Mouse (Mus musculus) activated CD4-positive, CD25-positive, alpha-beta regulatory T cell, adult 4 months (primary cell): Measurements from ENCODE around the gene Ciart. TPM values are rescaled to one million over a fixed set of nuclear protein-coding genes. Genes with fewer than 3 reads are reported as not detected.
"Not testable (repeated sequence)": the region's sequence is repeated elsewhere in the genome, so short reads cannot be mapped to it uniquely, and the experiment has no call there.

Experiments used
- ATAC-seq: one replicate; pipeline ENCODE4 v1.8.0; 2017
- polyA plus RNA-seq, 2 experiments: library from polyadenylated mRNA; unstranded; fragments of 100-300 nt; shearing (Covaris generic); gene quantifications; one replicate each; pipeline ENCODE4 v1.2.1; 2017

Ciart gene
- polyA plus RNA-seq, result 1 to 10 TPM; 4.4 to 7.0 TPM

DNA sequence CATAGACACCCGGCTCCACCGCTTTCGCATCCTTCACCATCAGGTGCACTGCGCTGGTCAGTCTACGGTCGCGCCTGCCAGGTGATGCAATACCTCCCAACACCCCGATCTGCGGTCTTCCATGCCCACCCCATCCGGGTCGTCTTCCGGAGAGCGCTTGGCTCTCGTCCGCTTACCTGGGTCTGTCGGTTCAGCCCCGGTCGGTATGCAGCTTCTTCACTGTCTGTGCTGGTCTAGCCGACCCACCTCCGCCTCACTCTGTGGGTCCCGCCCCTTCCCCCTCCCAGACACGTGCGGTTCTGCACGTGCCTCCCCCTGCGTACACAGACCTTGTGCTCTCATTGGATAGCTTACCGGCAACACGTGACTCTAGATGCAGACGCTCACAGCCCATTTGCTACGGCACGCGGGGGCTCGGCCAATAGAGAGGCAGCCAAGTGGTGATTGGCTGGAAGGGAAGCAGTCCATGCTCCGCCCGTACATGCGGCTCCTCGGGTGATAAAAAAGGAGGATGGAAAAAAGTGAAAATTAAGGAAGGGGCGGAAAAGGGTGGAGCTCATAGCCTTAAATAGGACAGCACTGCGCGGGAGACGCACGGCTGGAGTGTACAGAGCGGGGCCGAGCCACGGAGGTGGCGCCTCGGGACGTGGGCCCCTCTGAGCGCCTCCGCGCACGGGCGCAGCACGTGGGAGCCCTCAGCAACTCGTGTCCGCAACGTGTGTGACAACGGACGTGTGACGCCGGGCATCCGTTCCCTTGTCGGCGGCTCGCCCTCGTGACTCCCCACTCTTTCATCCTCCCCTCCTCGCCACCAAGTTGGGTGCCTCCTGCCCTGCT is at the start of gene Ciart:
Gene Ciart (minus strand): TSS at position 273 of the 837 bp plus-strand sequence.
- peak; percentile 83 for ATAC-seq

DNA sequence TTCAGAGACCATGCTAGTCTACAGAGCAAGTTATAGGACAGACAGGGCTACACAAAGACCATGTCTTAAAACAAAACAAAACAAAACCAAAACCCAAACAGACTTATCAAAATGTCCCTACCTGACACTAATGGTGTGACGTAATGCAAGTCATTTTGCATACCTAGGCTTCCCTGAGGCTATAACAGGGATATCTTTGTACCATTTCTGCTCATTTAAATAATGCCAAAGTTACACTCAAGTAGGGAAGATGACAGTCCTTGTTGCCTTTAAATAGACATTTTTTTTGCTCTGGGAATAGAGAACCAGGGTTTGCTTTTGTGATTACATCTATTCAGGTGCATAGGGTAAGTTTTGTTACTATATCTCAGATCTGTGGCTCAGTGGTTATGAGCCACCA is 49.4 kb upstream of the Ciart start:
- ATAC-seq, result no peak

- ATAC-seq, result no peak
These were observed 48.4 kb upstream of the Ciart start for GRCm38 (mm10) chr3:95930471-95930789.

DNA sequence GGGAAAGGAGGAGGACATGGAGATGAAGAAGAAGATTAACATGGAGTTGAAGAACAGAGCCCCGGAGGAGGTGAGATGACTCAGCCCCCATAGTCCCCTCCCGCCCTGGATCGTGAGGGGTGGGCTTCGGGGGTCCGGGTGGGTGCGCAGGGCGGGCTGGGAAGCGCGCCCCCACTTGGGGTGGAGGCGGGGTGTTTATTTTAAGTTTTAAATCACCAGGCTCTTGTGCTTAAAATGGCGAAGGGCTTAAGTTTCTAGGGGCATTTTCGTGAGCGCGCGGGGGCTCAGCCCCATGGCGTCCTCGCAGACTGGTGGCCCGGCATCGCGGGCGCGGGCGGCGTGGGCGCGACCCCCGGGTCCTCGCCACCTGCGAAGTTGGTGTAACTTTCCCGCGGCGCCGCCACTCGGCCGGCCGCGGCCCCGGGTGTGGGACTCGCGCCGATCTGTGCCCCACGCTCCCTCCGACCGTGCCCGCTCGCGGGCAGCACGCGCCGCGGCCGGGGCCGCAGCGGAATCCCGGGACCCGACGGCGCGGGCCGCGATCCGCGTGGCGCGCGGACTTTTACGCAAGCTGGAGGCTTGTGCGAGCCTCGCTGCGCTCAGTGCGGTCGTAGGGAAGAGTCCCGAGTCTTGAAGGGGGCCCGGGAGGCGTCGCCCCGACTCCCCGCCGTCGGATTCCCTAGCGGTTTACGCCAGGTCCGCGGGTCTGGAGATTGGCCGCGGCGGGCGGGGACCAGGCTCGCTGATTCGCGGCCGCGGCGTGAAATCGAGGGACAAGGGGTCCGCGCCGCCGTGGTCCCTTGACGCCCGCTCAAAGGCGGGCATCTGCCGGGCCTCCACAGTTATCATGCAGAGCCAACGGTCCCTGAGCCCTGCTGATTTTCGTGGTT is 47.8 kb upstream of the Ciart start:
- no peak for ATAC-seq

DNA sequence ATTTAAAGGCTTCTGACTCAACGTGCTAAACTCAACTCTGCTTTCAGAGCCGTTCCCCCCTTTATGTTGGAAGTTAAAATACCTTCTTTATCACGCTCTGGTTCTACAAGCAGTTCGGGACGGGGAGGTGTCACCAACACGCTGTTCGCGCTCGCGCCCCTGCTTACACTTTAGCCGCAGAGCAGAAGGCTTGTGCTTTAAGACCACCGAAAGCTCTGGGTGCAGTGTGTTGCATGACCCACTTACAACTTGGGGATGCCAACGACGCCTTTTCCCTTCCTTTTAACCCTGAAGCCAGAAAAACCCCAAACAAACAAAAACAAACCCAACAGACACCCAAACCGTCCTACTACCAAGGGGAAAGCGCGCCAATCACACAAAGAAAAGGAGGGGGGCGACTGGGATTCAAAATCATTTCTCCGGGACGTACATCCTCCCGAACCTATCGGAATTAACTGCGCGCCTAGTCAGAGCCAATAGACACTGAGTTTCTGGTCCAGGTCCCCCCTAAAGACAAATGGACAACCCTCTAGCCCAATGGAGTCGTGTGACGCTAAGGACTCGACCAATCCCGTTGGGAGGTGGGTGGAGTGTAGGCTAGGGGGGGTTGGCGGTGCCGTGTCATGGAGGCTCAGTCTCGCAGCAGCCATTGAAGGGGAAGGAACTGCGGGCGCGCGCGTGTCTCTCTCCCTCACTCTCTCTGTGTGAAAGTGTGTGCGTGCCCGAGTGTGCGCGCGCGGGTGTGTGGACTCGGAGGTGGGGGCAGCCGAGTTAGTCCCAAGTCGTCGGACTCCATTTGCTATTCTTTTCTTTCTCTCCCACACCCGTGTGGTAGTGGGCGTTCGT is 46.8 kb upstream of the Ciart start, which contains the start of gene Anp32e:
Gene Anp32e (plus strand): TSS at position 589 of the 846 bp plus-strand sequence.
- ATAC-seq, result peak; percentile 98

DNA sequence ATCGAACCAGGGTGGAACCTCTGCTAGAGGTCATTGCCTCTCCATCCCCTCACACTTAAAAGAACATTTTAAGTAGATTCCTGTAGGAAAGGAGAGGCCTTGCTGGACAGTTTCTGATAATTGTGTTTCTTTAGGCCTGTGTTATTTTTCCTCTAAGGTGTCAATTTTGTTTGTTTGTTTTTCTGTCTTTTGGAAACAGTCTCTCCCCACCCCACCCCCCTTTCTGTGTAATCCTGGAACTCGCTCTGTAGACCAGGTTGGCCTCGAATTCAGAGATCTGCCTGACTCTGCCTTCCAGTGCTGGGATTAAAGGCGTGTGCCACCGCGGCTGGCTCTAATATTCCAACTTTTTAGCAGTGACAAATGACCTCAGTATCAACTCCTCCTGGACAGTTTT is 46.2 kb upstream of the Ciart start:
- ATAC-seq, result no peak

- no peak for ATAC-seq
These were observed 43.0 kb upstream of the Ciart start for GRCm38 (mm10) chr3:95925087-95925486.

DNA sequence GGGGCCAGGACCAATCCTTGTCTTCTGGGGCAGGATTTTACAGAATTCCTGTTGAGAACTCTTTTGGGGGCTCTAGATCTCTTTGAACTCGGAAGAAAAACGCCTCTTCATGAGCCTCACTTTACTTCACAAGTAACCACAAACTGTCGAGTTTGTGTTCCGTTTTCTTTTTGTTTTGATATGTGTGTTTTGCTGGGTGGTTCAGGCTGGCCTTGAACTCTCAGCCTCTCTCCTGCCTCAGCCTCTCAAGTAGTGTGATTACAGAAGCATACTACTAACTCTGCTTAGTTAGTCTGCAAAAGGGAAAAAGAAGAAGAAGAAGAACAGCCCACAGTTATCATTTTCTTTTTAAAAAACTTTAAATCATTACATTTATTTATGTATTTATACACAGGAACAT is 42.1 kb upstream of the Ciart start:
- ATAC-seq, result no peak

DNA sequence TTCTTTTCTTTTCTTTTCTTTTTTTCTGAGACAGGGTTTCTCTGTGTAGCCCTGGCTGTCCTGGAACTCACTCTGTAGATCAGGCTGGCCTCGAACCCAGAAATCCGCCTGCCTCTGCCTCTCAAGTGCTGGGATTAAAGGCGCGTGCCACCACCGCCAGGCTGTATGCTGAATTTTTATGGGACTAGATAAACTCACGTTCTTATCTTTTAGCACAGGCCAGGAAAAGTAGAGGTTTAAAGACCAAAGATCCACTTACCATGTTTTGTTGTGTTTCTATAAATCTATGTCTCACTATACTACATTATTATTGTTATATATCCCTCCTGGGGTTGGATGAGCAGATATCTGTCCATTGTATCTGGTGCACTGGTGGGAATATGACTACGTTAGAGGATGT is 41.4 kb upstream of the Ciart start:
- not testable (repeated sequence) for ATAC-seq

DNA sequence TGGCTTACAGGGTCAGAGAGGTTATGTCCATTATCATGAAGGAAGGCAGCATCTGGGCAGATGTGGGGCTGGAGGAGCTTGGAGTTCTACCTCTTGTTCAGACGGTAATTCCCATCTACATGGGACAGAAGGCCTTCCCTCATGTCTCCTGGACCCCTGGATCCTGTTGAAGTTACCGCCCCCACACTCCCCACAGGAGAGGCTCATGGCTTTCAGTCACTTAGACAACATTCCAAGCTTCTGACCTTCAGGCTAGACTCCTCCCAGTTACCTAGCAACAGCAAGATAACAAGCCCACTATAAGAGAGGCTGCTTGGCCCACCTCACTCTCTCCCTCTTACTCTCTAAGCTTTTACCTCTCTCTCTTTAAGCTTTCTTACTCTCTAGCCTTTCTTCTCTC is 38.5 kb upstream of the Ciart start:
- ATAC-seq, result not testable (repeated sequence)

DNA sequence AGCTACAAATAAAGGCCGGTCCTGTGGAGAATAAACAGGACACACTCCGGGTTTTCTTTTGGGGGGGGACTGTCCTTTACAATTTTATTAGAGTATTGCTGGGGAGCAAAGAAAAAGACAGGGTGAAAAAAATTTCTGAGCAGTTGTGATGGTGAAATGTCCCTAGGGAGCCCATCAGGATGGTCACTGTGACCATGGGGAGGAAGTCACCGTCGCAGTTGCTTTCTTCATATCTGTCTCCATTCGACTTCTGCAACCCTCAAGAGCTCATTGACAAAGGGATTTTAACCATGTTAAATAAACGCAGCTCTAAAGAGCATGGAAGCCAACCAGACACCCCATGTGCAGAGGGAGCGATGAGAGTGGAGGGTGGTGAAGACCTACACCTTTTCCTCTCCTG is 34.7 kb upstream of the Ciart start:
- ATAC-seq, result no peak

- ATAC-seq, result no peak
These were observed 32.7 kb upstream of the Ciart start for GRCm38 (mm10) chr3:95914706-95915105.

GRCm38 (mm10) chr3:95907613-95908012 is 25.6 kb upstream of the Ciart start:
- no peak for ATAC-seq

GRCm38 (mm10) chr3:95906860-95907259 is 24.8 kb upstream of the Ciart start:
- no peak for ATAC-seq

DNA sequence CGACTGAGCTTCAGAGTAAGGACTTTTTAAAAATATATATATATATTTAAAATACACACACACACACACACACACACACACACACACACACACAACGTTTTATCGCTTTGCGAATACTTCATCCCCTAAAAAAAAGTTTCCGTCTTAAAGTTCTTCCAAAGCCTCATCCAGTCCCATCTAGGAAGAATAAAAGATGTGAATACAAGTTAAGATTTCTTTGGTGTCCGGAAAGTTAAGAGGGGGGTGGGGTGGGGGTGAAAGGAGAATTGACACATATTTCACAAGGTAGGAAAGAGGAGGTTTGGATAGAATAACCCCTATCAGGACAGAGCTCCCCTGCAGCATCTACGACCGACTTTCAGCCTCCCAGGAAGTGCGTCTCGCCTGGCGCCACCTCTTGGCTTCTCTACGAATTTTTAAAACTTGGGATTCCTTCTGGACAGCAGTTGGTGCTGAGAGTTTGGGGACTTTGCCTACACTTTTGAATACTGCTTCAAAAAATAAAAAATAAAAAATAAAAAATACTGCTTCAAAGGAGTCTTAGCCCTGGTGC is 24.0 kb upstream of the Ciart start:
- ATAC-seq, result no peak

- peak; percentile 41 for ATAC-seq
These were observed 23.3 kb upstream of the Ciart start for GRCm38 (mm10) chr3:95905146-95905939.

DNA sequence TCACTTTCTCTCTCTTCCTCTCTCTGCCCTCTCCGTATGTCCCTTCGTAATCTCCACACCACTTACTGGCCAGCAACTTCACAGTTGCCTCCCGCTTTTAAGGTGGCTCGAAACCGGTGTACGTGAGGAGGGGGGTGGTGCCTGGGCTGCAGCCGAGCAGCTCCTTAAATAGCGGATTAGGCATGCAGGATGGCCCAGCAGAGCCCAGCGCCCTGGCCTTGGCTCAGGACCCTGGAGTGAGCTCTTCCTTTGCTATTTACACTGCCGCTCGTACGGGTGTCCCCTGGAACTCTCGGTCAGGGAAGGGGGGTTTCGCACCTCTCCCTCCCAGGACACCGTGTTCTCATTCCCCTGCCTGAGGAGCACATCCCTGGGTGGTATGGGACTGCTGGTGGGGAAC is 22.5 kb upstream of the Ciart start, which contains the start of gene Car14:
Gene Car14 (minus strand): TSS at position 124 of the 400 bp plus-strand sequence.
- ATAC-seq, result no peak

GRCm38 (mm10) chr3:95903753-95904502 is 21.9 kb upstream of the Ciart start:
- no peak for ATAC-seq

DNA sequence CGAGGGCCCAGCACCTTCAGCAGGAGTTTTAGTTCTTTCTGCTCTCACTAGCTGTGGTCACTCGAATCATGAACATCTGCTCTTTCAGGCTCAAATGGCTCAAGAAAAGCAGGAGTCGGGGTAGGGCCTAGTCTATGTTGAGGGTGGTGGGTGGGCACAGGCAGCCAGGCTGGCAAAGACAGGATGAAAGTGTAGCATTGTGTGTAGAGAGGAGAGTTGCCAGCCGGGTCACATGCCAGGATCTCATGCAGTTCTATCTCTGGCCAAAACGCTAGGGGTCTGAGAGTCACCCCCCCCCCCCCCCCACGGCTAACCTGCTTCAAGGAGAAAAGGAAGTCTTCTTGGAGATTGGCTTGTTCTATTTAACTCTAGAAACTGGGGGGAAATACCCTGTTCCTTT is 20.6 kb upstream of the Ciart start:
- ATAC-seq, result no peak

DNA sequence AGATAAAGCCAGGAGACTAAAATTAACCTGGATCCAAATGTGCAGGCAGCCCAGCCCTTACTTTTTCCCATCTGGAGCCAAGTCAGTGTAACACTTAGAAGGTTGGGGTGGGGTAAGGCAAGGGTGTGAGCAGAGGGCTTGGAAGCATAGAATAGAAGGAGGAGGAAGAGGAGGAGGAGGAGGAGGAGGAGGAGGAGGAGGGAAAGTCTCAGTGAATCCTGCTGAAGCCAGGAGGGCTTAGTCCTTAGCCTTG is 20.2 kb upstream of the Ciart start:
- no peak for ATAC-seq
